Mouse (Mus musculus) testis, adult 2 months (tissue): ENCODE data around the gene Pmpcb. TPM values are rescaled to one million over a fixed set of nuclear protein-coding genes. Genes with fewer than 3 reads are reported as not detected.
"Not testable (repeated sequence)": the region's sequence is repeated elsewhere in the genome, so short reads cannot be mapped to it uniquely, and the experiment has no call there.

Experiments used
- H3K27ac ChIP-seq: fragments of 200-500 bp; 2 replicates; pipeline ENCODE4 v1.5.1; 2012; ENCODE audit warnings: low read depth, low read length; ENCODE audit not compliant: control insufficient read depth, insufficient read depth
- H3K27me3 ChIP-seq: fragments of 200-500 bp; 2 replicates; pipeline ENCODE4 v1.6.1; 2012; ENCODE audit warnings: mild to moderate bottlenecking, low read length, moderate library complexity; ENCODE audit not compliant: control insufficient read depth, insufficient read depth
- H3K36me3 ChIP-seq: fragments of 200-500 bp; 2 replicates; pipeline ENCODE4 v1.6.1; 2012; ENCODE audit warnings: mild to moderate bottlenecking, low read length; ENCODE audit not compliant: control insufficient read depth, insufficient read depth
- H3K4me1 ChIP-seq: fragments of 200-500 bp; 2 replicates; pipeline ENCODE4 v1.6.1; 2012; ENCODE audit warnings: low read length; ENCODE audit not compliant: control insufficient read depth, insufficient read depth
- H3K4me3 ChIP-seq: fragments of 200-500 bp; 2 replicates; pipeline ENCODE4 v1.5.1; 2012; ENCODE audit warnings: low read depth, mild to moderate bottlenecking, low read length, moderate library complexity, mixed read lengths; ENCODE audit not compliant: control insufficient read depth
- CTCF ChIP-seq: fragments of 200-500 bp; IDR thresholded peaks from 2 replicates; pipeline ENCODE4 v1.5.1; 2012; ENCODE audit warnings: low read depth, mild to moderate bottlenecking, inconsistent platforms, low read length, moderate library complexity; ENCODE audit not compliant: control insufficient read depth, insufficient read depth, insufficient replicate concordance
- POLR2A ChIP-seq: fragments of 200-500 bp; IDR thresholded peaks from 2 replicates; pipeline ENCODE4 v1.6.1; 2012; ENCODE audit warnings: low read depth, mild to moderate bottlenecking, inconsistent platforms, low read length, moderate library complexity; ENCODE audit not compliant: control insufficient read depth
- polyA plus RNA-seq: library from polyadenylated mRNA; depleted of rRNA; stranded (reverse); fragments of >200 nt; gene quantifications from 2 replicates; pipeline ENCODE4 v1.2.3, GENCODE M21; 2012

The Pmpcb gene
- polyA plus RNA-seq, 1 experiment = 86.0 TPM

- no peak for TF ChIP-seq CTCF
- TF ChIP-seq POLR2A = peak; percentile 100
- Histone ChIP-seq H3K36me3 (no peaks in the 10 kb centered on the region), H3K4me1 (no peaks in the 10 kb centered on the region; the same call in 1 of the 2 replicates), H3K27ac (peak within 1 kb of the TSS; percentile 99), H3K4me3 (peak within 1 kb of the TSS; percentile 97), H3K27me3 (no peaks in the 10 kb centered on the region)
These were observed 35.5 kb upstream of the Pmpcb start, which contains the start of gene Napepld for GRCm38 (mm10) chr5:21701351-21702008. TSS of gene Napepld (minus strand) at chr5:21701396.

- TF ChIP-seq POLR2A = no peak
- Histone ChIP-seq H3K4me3 (peak overlapping the region; percentile 97), H3K27me3 (no peaks in the 10 kb centered on the region), H3K4me1 (no peaks in the 10 kb centered on the region; the same call in 1 of the 2 replicates), H3K36me3 (no peaks in the 10 kb centered on the region), H3K27ac (peak overlapping the region; percentile 99)
These were observed 35.0 kb upstream of the Pmpcb start for GRCm38 (mm10) chr5:21702009-21702364.

- TF ChIP-seq POLR2A (no peak), CTCF (no peak)
- Histone ChIP-seq H3K36me3 (no peaks in the 10 kb centered on the region), H3K27me3 (no peaks in the 10 kb centered on the region), H3K4me3 (no peak overlapping the region), H3K27ac (peak overlapping the region; percentile 69), H3K4me1 (no peaks in the 10 kb centered on the region; the same call in 1 of the 2 replicates)
These were observed 34.0 kb upstream of the Pmpcb start for GRCm38 (mm10) chr5:21702873-21703475.

GRCm38 (mm10) chr5:21703708-21704107, 33.2 kb upstream of the Pmpcb start:
- Histone ChIP-seq H3K27me3 (no peaks in the 10 kb centered on the region), H3K4me1 (no peaks in the 10 kb centered on the region; the same call in 1 of the 2 replicates), H3K4me3 (no peak overlapping the region), H3K27ac (no peak overlapping the region), H3K36me3 (no peaks in the 10 kb centered on the region)
- TF ChIP-seq POLR2A (no peak), CTCF (no peak)

GRCm38 (mm10) chr5:21706546-21706945, 30.4 kb upstream of the Pmpcb start:
- TF ChIP-seq CTCF (no peak), POLR2A (no peak)
- Histone ChIP-seq H3K27ac (no peak overlapping the region), H3K27me3 (no peaks in the 10 kb centered on the region), H3K36me3 (no peaks in the 10 kb centered on the region), H3K4me1 (no peaks in the 10 kb centered on the region; the same call in 1 of the 2 replicates), H3K4me3 (no peak overlapping the region)

DNA sequence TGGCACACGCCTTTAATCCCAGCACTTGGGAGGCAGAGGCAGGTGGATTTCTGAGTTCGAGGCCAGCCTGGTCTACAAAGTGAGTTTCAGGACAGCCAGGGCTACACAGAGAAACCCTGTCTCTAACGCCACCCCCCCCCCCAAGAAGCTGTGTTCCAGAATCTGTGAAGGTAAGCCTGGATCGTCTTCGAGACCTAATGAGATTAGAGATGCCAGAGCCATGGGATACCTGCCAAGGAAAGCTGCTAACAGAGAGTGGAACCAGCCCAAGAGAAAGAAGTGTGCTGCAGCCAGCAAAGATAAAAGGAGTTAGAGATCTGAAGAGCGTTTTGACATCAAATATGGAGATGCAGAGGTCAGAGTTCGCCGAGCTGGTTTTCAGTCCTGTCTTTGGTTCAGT, 28.9 kb upstream of the Pmpcb start:
- H3K27me3 ChIP-seq, H3K4me1 ChIP-seq, H3K4me3 ChIP-seq, H3K27ac ChIP-seq, H3K36me3 ChIP-seq: not testable (repeated sequence)

- TF ChIP-seq POLR2A = 0 out of 2 replicates have a peak, but pooled peaks have one; percentile 31
- no peak for TF ChIP-seq CTCF
- Histone ChIP-seq H3K27me3 (no peaks in the 10 kb centered on the region), H3K4me3 (no peak overlapping the region), H3K27ac (peak overlapping the region; percentile 56), H3K36me3 (no peaks in the 10 kb centered on the region), H3K4me1 (peaks cover 3% of the 10 kb centered on the region; the same call in 1 of the 2 replicates)
These were observed 24.7 kb upstream of the Pmpcb start for GRCm38 (mm10) chr5:21712127-21712715.
